ENCODE assay signal across 10 mouse cellular contexts in the genomic region with DNA sequence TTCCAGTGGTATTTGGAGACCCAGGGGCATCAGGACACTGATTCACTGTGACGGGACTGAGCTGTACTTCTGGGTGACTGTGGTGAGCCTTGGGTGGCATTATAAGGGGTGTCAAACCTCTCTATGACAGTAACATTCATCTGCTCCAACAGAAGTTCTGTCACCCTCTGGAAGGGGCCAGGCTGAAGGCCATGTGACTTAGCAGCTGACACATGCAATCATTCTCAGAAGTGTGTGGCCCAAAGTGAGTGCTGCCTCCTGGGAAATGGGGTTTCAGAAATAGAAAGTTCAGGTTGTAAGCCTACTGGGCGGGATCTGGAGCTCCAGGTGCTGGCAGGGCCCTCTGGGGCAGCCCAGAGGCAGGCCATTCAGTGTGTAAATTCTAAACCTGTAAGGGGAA. TPM values are rescaled to one million over a fixed set of nuclear protein-coding genes. Genes with fewer than 3 reads are reported as not detected.
DNase-seq lines count a peak whose midpoint lies in the region; ATAC-seq and TF ChIP-seq lines count a peak whose summit lies in the region.
"Had no signal": no experiment of that assay in that cellular context is flagged by ENCODE, and none has a peak within 500 bp of the region (broad histone marks: within the 10 kb centered on the region; RNA-seq: fewer than 3 reads in every experiment).

No protein-coding gene starts in this region.

- DNase-seq in adrenal gland, postnatal 10 days: peak; percentile 51
- DNase-seq in adrenal gland, adult 18-20 months (ENCODE audit: low spot score in 2 of 2): no peak
- DNase-seq in lung, postnatal 0 days (ENCODE audit: low spot score): no peak
- peak; percentile 65 to 67 for DNase-seq in heart, adult 9 months (ENCODE audit: low spot score in 2 of 2)
- no peak for DNase-seq in left cerebral cortex, adult 18-20 months (ENCODE audit: low spot score in 2 of 2)
- no peak for DNase-seq in right cerebral cortex, postnatal 36 days (ENCODE audit: low spot score in 2 of 2)

- 67% methylated on average over 2 of the region's 2 CpGs for WGBS in lung, embryonic 16.5 days
- 67% methylated on average over 2 of the region's 2 CpGs for WGBS in lung, postnatal 0 days
- 75% methylated on average over 2 of the region's 2 CpGs for WGBS in midbrain, embryonic 16.5 days

- TF ChIP-seq EP300 in lung, postnatal 0 days (IDR thresholded peaks at IDR 0.05): no peak

- H3K4me3 ChIP-seq in lung, embryonic 16.5 days (ENCODE audit: low read length): no peak overlapping the region
- H3K4me3 ChIP-seq in lung, postnatal 0 days (ENCODE audit: low read depth, low read length): no peak overlapping the region
- H3K4me3 ChIP-seq in midbrain, embryonic 16.5 days (ENCODE audit: low read depth, low read length): no peak overlapping the region

- ATAC-seq in lung, embryonic 16.5 days (ENCODE audit: low read depth): no peak
- no peak for ATAC-seq in lung, postnatal 0 days
- no peak for ATAC-seq in midbrain, embryonic 16.5 days
- ATAC-seq: intestine, postnatal 0 days had no signal

- no peaks in the 10 kb centered on the region for H3K9me3 ChIP-seq in lung, embryonic 16.5 days (ENCODE audit: control insufficient read depth, low read length)
- no peaks in the 10 kb centered on the region for H3K9me3 ChIP-seq in lung, postnatal 0 days (ENCODE audit: low read length)
- H3K9me3 ChIP-seq in midbrain, embryonic 16.5 days (replicated peaks; ENCODE audit: control insufficient read depth, low read length, poor library complexity, severe bottlenecking): no peaks in the 10 kb centered on the region

- H3K27ac ChIP-seq in lung, embryonic 16.5 days (ENCODE audit: low read length): peak overlapping the region; percentile 95
- no peak overlapping the region for H3K27ac ChIP-seq in lung, postnatal 0 days (ENCODE audit: low read length)
- no peak overlapping the region for H3K27ac ChIP-seq in midbrain, embryonic 16.5 days (ENCODE audit: low read length)
- H3K27ac ChIP-seq: liver, embryonic 14.5 days had no signal

- H3K36me3 ChIP-seq in lung, embryonic 16.5 days (ENCODE audit: control insufficient read depth, insufficient read depth, low read length): no peaks in the 10 kb centered on the region
- H3K36me3 ChIP-seq in lung, postnatal 0 days (ENCODE audit: insufficient read depth, low read length): no peaks in the 10 kb centered on the region
- no peaks in the 10 kb centered on the region for H3K36me3 ChIP-seq in midbrain, embryonic 16.5 days (ENCODE audit: control insufficient read depth, insufficient read depth, low read length)

- H3K9ac ChIP-seq in lung, embryonic 16.5 days (ENCODE audit: low read length): no peak overlapping the region
- H3K9ac ChIP-seq in lung, postnatal 0 days (replicated peaks; ENCODE audit: low read depth): no peak overlapping the region
- H3K9ac ChIP-seq in midbrain, embryonic 16.5 days (ENCODE audit: low read depth, low read length): 0 out of 2 replicates have a peak overlapping the region, but pooled peaks have one; percentile 10
- H3K9ac ChIP-seq: liver, embryonic 14.5 days had no signal

- H3K4me2 ChIP-seq in lung, embryonic 16.5 days (ENCODE audit: low read depth, low read length): no peak overlapping the region
- no peak overlapping the region for H3K4me2 ChIP-seq in lung, postnatal 0 days (replicated peaks; ENCODE audit: low read depth, low read length)
- H3K4me2 ChIP-seq in midbrain, embryonic 16.5 days (ENCODE audit: low read length): no peak overlapping the region

- no peaks in the 10 kb centered on the region for H3K27me3 ChIP-seq in lung, embryonic 16.5 days (ENCODE audit: control insufficient read depth, insufficient read depth, low read depth, low read length)
- no peaks in the 10 kb centered on the region for H3K27me3 ChIP-seq in lung, postnatal 0 days (replicated peaks; ENCODE audit: insufficient read depth, low read length)
- H3K27me3 ChIP-seq in midbrain, embryonic 16.5 days (ENCODE audit: control insufficient read depth, insufficient read depth, low read depth, low read length): no peaks in the 10 kb centered on the region

- peaks cover 22% of the 10 kb centered on the region for H3K4me1 ChIP-seq in lung, embryonic 16.5 days (replicated peaks; ENCODE audit: control insufficient read depth, insufficient read depth, low read length)
- peaks cover 22% of the 10 kb centered on the region; the same call in 1 of the 2 replicates for H3K4me1 ChIP-seq in lung, postnatal 0 days (ENCODE audit: insufficient read depth, low read depth, low read length)
- peaks cover 29% of the 10 kb centered on the region for H3K4me1 ChIP-seq in midbrain, embryonic 16.5 days (ENCODE audit: control insufficient read depth, insufficient read depth, low read length)

- TF ChIP-seq CTCF in lung, postnatal 0 days (IDR thresholded peaks at IDR 0.05): no peak

RNA-seq across cellular contexts. Expression of a gene that starts 26.1 kb away (rescaled TPM):
- 100 to 1,000 TPM in 1 of 2 experiments, 10 to 100 TPM in 1; 91.0 to 110 TPM for total RNA-seq in adrenal gland, postnatal 10 days (2021)
- total RNA-seq in adrenal gland, adult 18-20 months (2021): 100 to 1,000 TPM; 118 to 119 TPM
- 11.7 and 12.8 TPM in 2 replicates for polyA plus RNA-seq in lung, embryonic 16.5 days (2015; fragmentation: Nextera tagmentation; extraction: Ambion mirVana)
- polyA plus RNA-seq in lung, postnatal 0 days (2015; fragmentation: Nextera tagmentation; extraction: Ambion mirVana): 19.5 and 24.1 TPM in 2 replicates
- polyA plus RNA-seq in midbrain, embryonic 16.5 days (2015; fragmentation: Nextera tagmentation; extraction: Ambion mirVana): 9.6 and 9.9 TPM in 2 replicates
- total RNA-seq in left cerebral cortex, adult 18-20 months (2021): 10 to 100 TPM; 74.0 to 77.6 TPM

Comparison
In these comparisons a context has a peak if more than half of its experiments do, and no peak if none do; other contexts are left out.
1. DNase-seq: peak in adrenal gland, postnatal 10 days (single experiment) and heart, adult 9 months (2 of 2); none in adrenal gland, adult 18-20 months (0 of 2), lung, postnatal 0 days (single experiment), left cerebral cortex, adult 18-20 months (0 of 2) and right cerebral cortex, postnatal 36 days (0 of 2).